In genomic region chr10:69304819-69305218, GRCm38 (mm10) we compare ENCODE assay signal across 22 mouse cellular contexts. TPM values are rescaled to one million over a fixed set of nuclear protein-coding genes. Genes with fewer than 3 reads are reported as not detected.
DNase-seq lines count a peak whose midpoint lies in the region; ATAC-seq and TF ChIP-seq lines count a peak whose summit lies in the region.
"Had no signal": no experiment of that assay in that cellular context is flagged by ENCODE, and none has a peak within 500 bp of the region (broad histone marks: within the 10 kb centered on the region; RNA-seq: fewer than 3 reads in every experiment).

No protein-coding gene starts in this region.

- no peak overlapping the region for H3K9ac ChIP-seq in hindbrain, embryonic 14.5 days
- no peak overlapping the region for H3K9ac ChIP-seq in lung, postnatal 0 days (replicated peaks; ENCODE audit: low read depth)
- no peak overlapping the region for H3K9ac ChIP-seq in intestine, embryonic 15.5 days
- H3K9ac ChIP-seq in liver, embryonic 15.5 days = no peak overlapping the region
- H3K9ac ChIP-seq: forebrain, postnatal 0 days; hindbrain, embryonic 13.5 days; midbrain, embryonic 12.5 days had no signal

- DNase-seq in hindbrain, embryonic 14.5 days (ENCODE audit: low spot score) = no peak
- DNase-seq in hindbrain, embryonic 10.5 days (ENCODE audit: low spot score) = no peak
- DNase-seq in lung, postnatal 10 days = peak; percentile 20
- DNase-seq in lung, postnatal 0 days (ENCODE audit: low spot score) = no peak
- no peak for DNase-seq in cerebellum, adult 9-11 months
- DNase-seq: adrenal gland, postnatal 36 days; cerebellum, postnatal 14 days; forebrain, postnatal 0 days; gastrocnemius, postnatal 14 days; heart, adult 18-20 months; kidney, postnatal 14 days; lung, postnatal 14 days; right cerebral cortex, postnatal 14 days; thymus, adult 18-20 months; thymus, postnatal 36 days had no signal

- no peak overlapping the region for H3K4me2 ChIP-seq in hindbrain, embryonic 14.5 days (replicated peaks)
- no peak overlapping the region for H3K4me2 ChIP-seq in lung, postnatal 0 days (replicated peaks; ENCODE audit: low read depth, low read length)
- peak overlapping the region; percentile 7; the same call in 1 of the 2 replicates for H3K4me2 ChIP-seq in intestine, embryonic 15.5 days (replicated peaks)
- H3K4me2 ChIP-seq in liver, embryonic 15.5 days = no peak overlapping the region
- H3K4me2 ChIP-seq: hindbrain, embryonic 13.5 days; midbrain, embryonic 12.5 days had no signal

- no peaks in the 10 kb centered on the region for H3K36me3 ChIP-seq in hindbrain, embryonic 14.5 days (replicated peaks; ENCODE audit: control insufficient read depth, insufficient read depth)
- H3K36me3 ChIP-seq in hindbrain, embryonic 10.5 days = no peaks in the 10 kb centered on the region
- no peaks in the 10 kb centered on the region for H3K36me3 ChIP-seq in lung, postnatal 0 days (ENCODE audit: insufficient read depth, low read length)
- no peaks in the 10 kb centered on the region for H3K36me3 ChIP-seq in intestine, embryonic 15.5 days
- H3K36me3 ChIP-seq in liver, embryonic 15.5 days (replicated peaks) = no peaks in the 10 kb centered on the region
- H3K36me3 ChIP-seq: forebrain, embryonic 10.5 days; hindbrain, embryonic 13.5 days; midbrain, embryonic 12.5 days had no signal

- TF ChIP-seq CTCF in lung, postnatal 0 days (IDR thresholded peaks at IDR 0.05) = no peak

- no peaks in the 10 kb centered on the region for H3K9me3 ChIP-seq in hindbrain, embryonic 14.5 days (ENCODE audit: control insufficient read depth, low read length)
- H3K9me3 ChIP-seq in hindbrain, embryonic 10.5 days = no peaks in the 10 kb centered on the region
- no peaks in the 10 kb centered on the region for H3K9me3 ChIP-seq in lung, postnatal 0 days (ENCODE audit: low read length)
- no peaks in the 10 kb centered on the region for H3K9me3 ChIP-seq in intestine, embryonic 15.5 days
- no peaks in the 10 kb centered on the region for H3K9me3 ChIP-seq in liver, embryonic 15.5 days (replicated peaks)
- H3K9me3 ChIP-seq: forebrain, embryonic 10.5 days; hindbrain, embryonic 13.5 days; midbrain, embryonic 12.5 days had no signal

- no peak overlapping the region for H3K4me3 ChIP-seq in hindbrain, embryonic 14.5 days (replicated peaks; ENCODE audit: low read length)
- H3K4me3 ChIP-seq in hindbrain, embryonic 10.5 days = no peak overlapping the region
- H3K4me3 ChIP-seq in lung, postnatal 0 days (ENCODE audit: low read depth, low read length) = no peak overlapping the region
- no peak overlapping the region for H3K4me3 ChIP-seq in intestine, embryonic 15.5 days (replicated peaks)
- no peak overlapping the region for H3K4me3 ChIP-seq in liver, embryonic 15.5 days (replicated peaks)
- H3K4me3 ChIP-seq: forebrain, embryonic 10.5 days; hindbrain, embryonic 13.5 days; layer of hippocampus, adult 2 months; midbrain, embryonic 12.5 days had no signal

- H3K4me1 ChIP-seq in hindbrain, embryonic 14.5 days (replicated peaks; ENCODE audit: control insufficient read depth, insufficient read depth, low read length) = no peaks in the 10 kb centered on the region
- H3K4me1 ChIP-seq in hindbrain, embryonic 10.5 days (replicated peaks) = 0 out of 2 replicates have a peak, but pooled peaks cover 7% of the 10 kb centered on the region
- H3K4me1 ChIP-seq in lung, postnatal 0 days (ENCODE audit: insufficient read depth, low read depth, low read length) = no peaks in the 10 kb centered on the region
- 0 out of 2 replicates have a peak, but pooled peaks cover 14% of the 10 kb centered on the region for H3K4me1 ChIP-seq in intestine, embryonic 15.5 days (replicated peaks)
- peaks cover 22% of the 10 kb centered on the region for H3K4me1 ChIP-seq in liver, embryonic 15.5 days (replicated peaks)
- H3K4me1 ChIP-seq: forebrain, embryonic 10.5 days; hindbrain, embryonic 13.5 days; midbrain, embryonic 12.5 days had no signal

- no peak overlapping the region for H3K27ac ChIP-seq in hindbrain, embryonic 14.5 days
- no peak overlapping the region for H3K27ac ChIP-seq in hindbrain, embryonic 10.5 days
- H3K27ac ChIP-seq in lung, postnatal 0 days (ENCODE audit: low read length) = no peak overlapping the region
- peak overlapping the region; percentile 62 for H3K27ac ChIP-seq in intestine, embryonic 15.5 days
- H3K27ac ChIP-seq in liver, embryonic 15.5 days (replicated peaks) = peak overlapping the region; percentile 54; the same call in 1 of the 2 replicates
- H3K27ac ChIP-seq: forebrain, embryonic 10.5 days; hindbrain, embryonic 13.5 days; layer of hippocampus, adult 2 months; midbrain, embryonic 12.5 days had no signal

- no peaks in the 10 kb centered on the region for H3K27me3 ChIP-seq in hindbrain, embryonic 14.5 days (ENCODE audit: control insufficient read depth, insufficient read depth, low read length)
- no peaks in the 10 kb centered on the region for H3K27me3 ChIP-seq in hindbrain, embryonic 10.5 days (ENCODE audit: insufficient read depth, poor library complexity, severe bottlenecking)
- H3K27me3 ChIP-seq in lung, postnatal 0 days (replicated peaks; ENCODE audit: insufficient read depth, low read length) = no peaks in the 10 kb centered on the region
- H3K27me3 ChIP-seq in intestine, embryonic 15.5 days (replicated peaks) = no peaks in the 10 kb centered on the region
- no peaks in the 10 kb centered on the region for H3K27me3 ChIP-seq in liver, embryonic 15.5 days
- H3K27me3 ChIP-seq: hindbrain, embryonic 13.5 days; midbrain, embryonic 12.5 days had no signal

- 69% methylated on average over 3 of the region's 3 CpGs for WGBS in hindbrain, embryonic 14.5 days
- 82% methylated on average over 3 of the region's 3 CpGs for WGBS in hindbrain, embryonic 10.5 days
- WGBS in lung, postnatal 0 days = 88% methylated on average over 3 of the region's 3 CpGs
- WGBS in intestine, embryonic 15.5 days = 76% methylated on average over 3 of the region's 3 CpGs
- WGBS in liver, embryonic 15.5 days (ENCODE audit: insufficient replicate concordance) = 56% methylated on average over 3 of the region's 3 CpGs

- TF ChIP-seq EP300 in lung, postnatal 0 days (IDR thresholded peaks at IDR 0.05) = no peak

- 0 out of 2 replicates have a peak, but pooled peaks have one; percentile 46 for ATAC-seq in hindbrain, embryonic 14.5 days (ENCODE audit: low FRiP score)
- ATAC-seq in lung, postnatal 0 days = no peak
- ATAC-seq in intestine, embryonic 15.5 days = peak; percentile 54
- no peak for ATAC-seq in liver, embryonic 15.5 days (ENCODE audit: insufficient read depth)
- ATAC-seq: forebrain, postnatal 0 days; inflammation-experienced regulatory T-cells, adult 6 months had no signal

RNA-seq across cellular contexts. Expression of gene Cdk1, which starts 47.9 kb away (rescaled TPM):
- 83.3 and 89.3 TPM in 2 replicates for polyA plus RNA-seq in hindbrain, embryonic 14.5 days (2014; fragmentation: Nextera tagmentation; extraction: Ambion mirVana)
- polyA plus RNA-seq in hindbrain, embryonic 10.5 days (2016; fragmentation: Nextera tagmentation; extraction: Ambion mirVana) = 410 and 491 TPM in 2 replicates
- 46.4 and 46.5 TPM in 2 replicates for polyA plus RNA-seq in lung, postnatal 0 days (2015; fragmentation: Nextera tagmentation; extraction: Ambion mirVana)
- 414 and 444 TPM in 2 replicates for polyA plus RNA-seq in intestine, embryonic 15.5 days (2015; fragmentation: Nextera tagmentation; extraction: Ambion mirVana)
- polyA plus RNA-seq in liver, embryonic 15.5 days (2015; fragmentation: Nextera tagmentation; extraction: Ambion mirVana) = 292 and 305 TPM in 2 replicates

Comparison
In these comparisons a context has a peak if more than half of its experiments do, and no peak if none do; other contexts are left out.
1. ATAC-seq: peak in hindbrain, embryonic 14.5 days (single experiment) and intestine, embryonic 15.5 days (single experiment); none in lung, postnatal 0 days (single experiment) and liver, embryonic 15.5 days (single experiment).
2. H3K27ac ChIP-seq: peak in intestine, embryonic 15.5 days (single experiment) and liver, embryonic 15.5 days (single experiment); none in hindbrain, embryonic 14.5 days (single experiment), hindbrain, embryonic 10.5 days (single experiment) and lung, postnatal 0 days (single experiment).